Mouse (Mus musculus): ENCODE measurements at regions not wholly inside any gene's neighbourhood (a gene's known extent, or its start where the extent isn't known, plus 50 kb on each side); places are given as distances from the start of the nearest gene placed in this dataset.

DNA sequence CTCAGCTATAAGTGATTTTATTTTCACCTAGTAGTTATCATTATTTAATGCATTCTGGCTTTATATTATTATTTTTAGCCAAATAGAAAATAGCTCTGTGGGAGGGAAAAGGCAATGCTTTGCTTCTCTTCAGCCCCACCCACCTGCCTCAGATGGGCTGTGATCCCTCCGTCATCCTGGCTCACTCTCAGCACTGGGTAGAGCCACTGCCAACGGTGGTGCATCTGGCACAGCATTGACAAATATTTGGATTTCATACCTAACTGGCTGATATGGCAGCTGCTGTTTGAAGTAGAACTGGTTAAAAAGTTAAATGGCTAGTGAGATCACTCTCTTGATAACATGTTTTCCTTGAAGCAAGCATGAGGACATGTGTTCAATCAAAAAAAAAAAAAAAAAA, 53.6 kb upstream of the Dars start:
- Histone ChIP-seq H3K36me3 (replicated peaks; ENCODE audit: low read length) (no peaks in the 10 kb centered on the region), H3K9me3 (no peaks in the 10 kb centered on the region), H3K4me1 (peaks cover 42% of the 10 kb centered on the region), H3K4me3 (replicated peaks) (no peak overlapping the region), H3K27me3 (replicated peaks) (no peaks in the 10 kb centered on the region)
- no peak for TF ChIP-seq GATA1 (IDR thresholded peaks at IDR 0.05; ENCODE audit: borderline replicate concordance, low read length)
- TF ChIP-seq FLI1 (IDR thresholded peaks at IDR 0.05; ENCODE audit: low read length), result no peak

GRCm38 (mm10) chr1:128469054-128469453, 51.9 kb upstream of the Dars start:
- Histone ChIP-seq H3K27me3 (replicated peaks) (no peaks in the 10 kb centered on the region), H3K36me3 (replicated peaks; ENCODE audit: low read length) (no peaks in the 10 kb centered on the region), H3K4me1 (peaks cover 44% of the 10 kb centered on the region), H3K9me3 (no peaks in the 10 kb centered on the region), H3K4me3 (replicated peaks) (no peak overlapping the region)
- no peak for TF ChIP-seq FLI1 (IDR thresholded peaks at IDR 0.05; ENCODE audit: low read length)
- TF ChIP-seq GATA1 (IDR thresholded peaks at IDR 0.05; ENCODE audit: borderline replicate concordance, low read length), result no peak

Data from megakaryocyte, embryonic 14.5 days (primary cell).